Mouse (Mus musculus) intestine, embryonic 16.5 days (tissue): ENCODE results near the gene Olfr1215. TPM values are rescaled to one million over a fixed set of nuclear protein-coding genes. Genes with fewer than 3 reads are reported as not detected.
"Not testable (repeated sequence)": the region's sequence is repeated elsewhere in the genome, so short reads cannot be mapped to it uniquely, and the experiment has no call there.

ENCODE experiments used
- ATAC-seq: fragments of 200-750 bp; cut with Nextera tagmentation; 2 replicates; pipeline ENCODE4 v1.8.0; 2017; ENCODE audit warnings: moderate TSS enrichment, moderate library complexity
- H3K27ac ChIP-seq: fragments of 300-500 bp; sonication (generic); 2 replicates; pipeline ENCODE4 v1.5.1; 2014; ENCODE audit warnings: mild to moderate bottlenecking, low read length
- H3K27me3 ChIP-seq: fragments of 300-500 bp; sonication (generic); replicated peaks from 2 replicates; pipeline ENCODE4 v1.6.1; 2014; ENCODE audit warnings: low read length, control low read depth, mixed read lengths; ENCODE audit not compliant: control insufficient read depth, insufficient read depth
- H3K36me3 ChIP-seq: fragments of 300-500 bp; sonication (generic); 2 replicates; pipeline ENCODE4 v1.6.1; 2014; ENCODE audit warnings: low read length, control low read depth; ENCODE audit not compliant: control insufficient read depth, insufficient read depth
- H3K4me1 ChIP-seq: fragments of 300-500 bp; sonication (generic); 2 replicates; pipeline ENCODE4 v1.6.1; 2014; ENCODE audit warnings: low read length, control low read depth, mixed read lengths; ENCODE audit not compliant: control insufficient read depth, insufficient read depth
- H3K4me2 ChIP-seq: fragments of 300-500 bp; sonication (generic); 2 replicates; pipeline ENCODE4 v1.6.1; 2014; ENCODE audit warnings: low read depth, low read length, control low read depth
- H3K4me3 ChIP-seq: fragments of 300-500 bp; sonication (generic); 2 replicates; pipeline ENCODE4 v1.5.1; 2014; ENCODE audit warnings: mild to moderate bottlenecking, low read length
- H3K9ac ChIP-seq: fragments of 300-500 bp; sonication (generic); 2 replicates; pipeline ENCODE4 v1.6.1; 2014; ENCODE audit warnings: low read depth, low read length
- H3K9me3 ChIP-seq: fragments of 300-500 bp; sonication (generic); 2 replicates; pipeline ENCODE4 v1.6.1; 2016; ENCODE audit warnings: low read length, control low read depth; ENCODE audit not compliant: control insufficient read depth
- WGBS: fragments of 180-500 bp; shearing (Covaris S2); extraction: QIAGEN DNeasy Blood & Tissue Kit; methylation state at CpG from one replicate; pipeline ENCODE4 v1.1.7; 2014; 5-methylcytosine and 5-hydroxymethylcytosine counted together
- polyA plus RNA-seq: library from polyadenylated mRNA; unstranded; fragments of >200 nt; fragmentation: Nextera tagmentation; extraction: Ambion mirVana; gene quantifications from 2 replicates; pipeline ENCODE4 v1.2.1, GENCODE M21; 2015

The Olfr1215 gene
- not detected in 2 replicates for polyA plus RNA-seq

DNA sequence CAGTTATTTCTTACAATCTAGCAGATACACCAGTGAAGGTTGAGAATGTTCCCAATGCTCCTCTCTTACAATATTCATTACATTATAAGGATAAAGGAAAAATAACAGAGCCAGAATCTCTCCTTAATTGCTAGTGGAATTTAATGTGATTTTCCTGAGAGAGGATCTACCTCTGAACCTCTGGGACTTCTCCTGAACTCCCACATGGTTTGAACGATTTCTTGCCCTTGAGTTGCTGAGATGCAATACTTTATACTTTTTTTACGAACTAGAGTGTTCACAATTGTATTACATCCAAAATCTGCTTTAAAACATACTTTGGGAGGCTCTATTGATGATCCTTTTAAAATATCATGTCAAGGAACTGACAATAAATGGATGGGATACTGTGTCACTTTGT, at the start of gene Olfr1215:
TSS of gene Olfr1215 (minus strand) at position 101 of the 400 bp plus-strand sequence.
- no peaks in the 10 kb centered on the region for H3K36me3 ChIP-seq
- H3K4me1 ChIP-seq, result no peaks in the 10 kb centered on the region
- H3K4me2 ChIP-seq, result no peak within 1 kb of the TSS
- H3K9me3 ChIP-seq, result no peaks in the 10 kb centered on the region
- WGBS, result 74% methylated on average over 2 of the region's 2 CpGs
- no peak within 1 kb of the TSS for H3K9ac ChIP-seq
- no peak within 1 kb of the TSS for H3K4me3 ChIP-seq
- H3K27ac ChIP-seq, result no peak within 1 kb of the TSS
- ATAC-seq, result no peak
- H3K27me3 ChIP-seq, result no peaks in the 10 kb centered on the region

DNA sequence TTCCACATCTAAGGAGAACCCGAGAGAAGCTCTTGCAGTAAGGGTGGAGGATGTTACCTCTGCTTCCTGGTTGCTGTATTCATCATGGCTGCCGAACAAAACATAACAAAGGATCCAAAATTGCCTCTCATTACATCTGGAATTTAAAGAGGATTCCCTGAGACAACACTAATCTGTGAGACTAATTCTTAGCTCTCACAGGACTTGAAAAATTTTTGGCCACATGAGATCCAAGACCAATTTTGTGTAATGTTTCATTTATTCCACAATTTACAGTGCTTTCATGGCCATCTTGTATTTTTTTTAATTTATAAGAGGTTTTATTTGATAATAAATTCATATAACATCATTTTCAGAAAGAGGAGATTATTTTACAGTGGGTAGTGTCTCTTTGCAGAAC, 25.2 kb upstream of the Olfr1215 start, which contains the start of gene Olfr1217:
TSS of gene Olfr1217 (minus strand) at position 101 of the 400 bp plus-strand sequence.
- H3K9ac ChIP-seq, result no peak within 1 kb of the TSS
- 65% methylated on average over 2 of the region's 2 CpGs for WGBS
- H3K27me3 ChIP-seq, result no peaks in the 10 kb centered on the region
- no peak within 1 kb of the TSS for H3K4me2 ChIP-seq
- H3K36me3 ChIP-seq, result no peaks in the 10 kb centered on the region
- no peak for ATAC-seq
- no peak within 1 kb of the TSS for H3K4me3 ChIP-seq
- no peaks in the 10 kb centered on the region for H3K4me1 ChIP-seq
- no peak within 1 kb of the TSS for H3K27ac ChIP-seq
- no peaks in the 10 kb centered on the region for H3K9me3 ChIP-seq

DNA sequence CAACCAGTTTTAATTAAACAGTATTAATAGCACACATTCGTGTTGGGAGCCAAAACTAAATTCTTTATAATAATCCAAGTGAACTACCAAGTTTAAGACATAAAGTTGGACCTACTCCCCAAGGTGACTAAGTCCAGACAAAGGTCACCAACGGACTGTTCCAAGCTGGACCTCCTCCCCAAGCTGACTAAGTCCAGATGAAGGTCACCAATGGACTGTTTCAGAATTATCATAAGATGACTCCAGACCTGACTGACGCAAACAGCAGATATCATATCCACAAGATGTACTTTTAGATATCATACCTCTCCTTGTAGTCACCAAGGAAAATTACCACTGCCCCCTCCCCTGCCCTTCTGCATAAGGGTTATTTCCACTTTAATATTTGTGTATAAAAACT, 14.7 kb upstream of the Olfr1215 start:
- not testable (repeated sequence) for H3K9me3 ChIP-seq, H3K4me3 ChIP-seq, ATAC-seq, H3K27ac ChIP-seq, H3K27me3 ChIP-seq, H3K36me3 ChIP-seq, H3K9ac ChIP-seq, H3K4me2 ChIP-seq, H3K4me1 ChIP-seq
- WGBS, result 70% methylated on average over 3 of the region's 3 CpGs

DNA sequence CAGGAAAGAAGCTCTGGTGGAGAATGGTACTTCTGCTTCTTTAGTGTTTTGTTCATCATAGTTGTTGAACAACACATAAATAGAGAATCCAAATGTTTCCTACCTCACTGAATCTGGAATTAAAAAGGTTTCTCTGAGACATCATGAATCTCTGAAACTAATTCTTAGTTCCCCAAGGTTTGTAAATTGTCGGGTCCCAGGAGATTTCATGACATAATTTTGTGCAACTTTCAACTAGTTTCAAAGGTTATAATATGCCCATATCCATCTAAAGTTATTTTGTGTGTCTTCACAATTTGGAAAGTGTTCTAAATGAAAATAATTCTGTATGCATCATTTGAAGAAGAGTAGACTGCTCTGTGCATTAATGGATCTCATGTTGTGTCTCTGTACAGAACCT, 11.5 kb upstream of the Olfr1215 start, which contains the start of gene Olfr1216:
TSS of gene Olfr1216 (minus strand) at position 101 of the 400 bp plus-strand sequence.
- no peak for ATAC-seq
- Histone ChIP-seq H3K27me3 (no peaks in the 10 kb centered on the region), H3K4me1 (no peaks in the 10 kb centered on the region), H3K27ac (no peak within 1 kb of the TSS), H3K9me3 (no peaks in the 10 kb centered on the region), H3K4me2 (no peak within 1 kb of the TSS), H3K36me3 (no peaks in the 10 kb centered on the region), H3K4me3 (no peak within 1 kb of the TSS), H3K9ac (no peak within 1 kb of the TSS)
- 73% methylated on average over 1 of the region's 1 CpGs for WGBS

DNA sequence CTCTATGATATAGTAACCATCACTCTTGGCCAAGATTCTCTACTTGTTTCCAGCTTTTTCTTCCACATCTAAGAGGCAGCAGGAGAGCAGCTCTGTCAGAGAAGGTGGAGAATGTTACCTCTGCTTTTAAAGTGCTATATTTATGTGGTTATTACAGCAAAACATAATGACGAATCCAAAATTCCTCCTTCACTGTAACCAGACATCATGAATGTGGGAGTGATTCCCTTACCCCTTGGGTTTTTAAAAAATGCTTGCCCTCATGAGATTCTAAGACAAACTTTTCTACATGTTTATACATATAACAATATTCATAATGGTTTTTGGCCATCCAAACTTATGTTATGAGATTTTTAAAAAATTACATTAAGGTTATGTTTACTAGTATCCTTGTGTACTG, 14.2 kb downstream of the Olfr1215 start, which contains the start of gene Olfr1214:
TSS of gene Olfr1214 (minus strand) at position 101 of the 400 bp plus-strand sequence.
- Histone ChIP-seq H3K9ac (no peak within 1 kb of the TSS), H3K36me3 (no peaks in the 10 kb centered on the region), H3K9me3 (no peaks in the 10 kb centered on the region), H3K27ac (no peak within 1 kb of the TSS), H3K4me3 (no peak within 1 kb of the TSS), H3K4me1 (no peaks in the 10 kb centered on the region), H3K4me2 (no peak within 1 kb of the TSS), H3K27me3 (no peaks in the 10 kb centered on the region)
- WGBS, result 78% methylated on average over 1 of the region's 1 CpGs
- ATAC-seq, result no peak

DNA sequence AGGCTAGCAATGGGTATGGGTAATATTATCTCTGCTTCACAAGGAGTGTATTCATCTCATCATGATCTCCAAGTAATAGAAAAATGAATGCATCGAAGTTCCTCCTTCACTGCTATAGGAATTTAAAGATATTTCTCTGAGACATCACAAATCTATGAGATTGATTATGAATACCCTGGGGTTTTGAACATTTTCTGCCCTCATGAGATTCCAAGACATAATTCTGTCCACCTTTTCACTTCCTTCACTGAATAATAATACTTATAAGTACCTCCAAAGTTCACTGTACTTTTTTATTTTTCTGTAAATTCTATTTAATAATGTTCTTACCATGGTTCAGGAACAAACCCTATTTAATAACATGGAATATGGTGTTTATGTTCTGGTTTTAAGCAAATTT, 26.6 kb downstream of the Olfr1215 start, which contains the start of gene Gm13762:
TSS of gene Gm13762 (minus strand) at position 101 of the 400 bp plus-strand sequence.
- Histone ChIP-seq H3K4me3 (no peak within 1 kb of the TSS), H3K9ac (no peak within 1 kb of the TSS), H3K36me3 (no peaks in the 10 kb centered on the region), H3K27ac (no peak within 1 kb of the TSS), H3K27me3 (no peaks in the 10 kb centered on the region), H3K4me1 (no peaks in the 10 kb centered on the region), H3K4me2 (no peak within 1 kb of the TSS), H3K9me3 (no peaks in the 10 kb centered on the region)
- WGBS, result 91% methylated on average over 1 of the region's 1 CpGs
- no peak for ATAC-seq

DNA sequence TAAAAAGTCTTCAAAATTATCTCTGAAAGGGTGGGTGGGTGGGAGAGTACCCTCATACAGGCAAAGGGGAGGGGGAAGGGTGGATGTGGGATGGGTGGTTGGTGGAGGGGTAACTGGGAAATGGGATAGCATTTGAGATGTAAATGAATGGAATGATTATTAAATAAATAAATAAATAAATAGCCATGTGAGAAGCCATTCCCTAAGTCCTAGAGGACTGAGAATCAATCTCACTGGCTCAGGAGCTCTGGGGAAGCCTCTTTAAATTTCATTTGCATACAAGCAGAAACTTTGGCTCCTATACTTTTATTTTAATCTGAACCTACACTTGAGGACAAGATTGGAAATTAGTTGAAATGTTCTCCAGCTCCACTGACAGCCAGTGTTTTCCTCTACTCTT, 53.1 kb downstream of the Olfr1215 start, which contains the start of gene Olfr1212:
TSS of gene Olfr1212 (plus strand) at position 301 of the 400 bp plus-strand sequence.
- Histone ChIP-seq H3K4me3 (no peak within 1 kb of the TSS), H3K4me2 (no peak within 1 kb of the TSS), H3K9me3 (no peaks in the 10 kb centered on the region), H3K27ac (no peak within 1 kb of the TSS), H3K9ac (no peak within 1 kb of the TSS), H3K36me3 (no peaks in the 10 kb centered on the region), H3K27me3 (no peaks in the 10 kb centered on the region), H3K4me1 (no peaks in the 10 kb centered on the region)
- no peak for ATAC-seq

Other genes starting within 250 kb of the Olfr1215 start
- gene Olfr1199, start 246.5 kb downstream of the Olfr1215 start, polyA plus RNA-seq, result not detected in 2 replicates
- not detected in 2 replicates for gene Olfr1200, start 236.5 kb downstream of the Olfr1215 start, polyA plus RNA-seq
- gene Olfr1201, start 213.9 kb downstream of the Olfr1215 start, polyA plus RNA-seq, result not detected in 2 replicates
- not detected in 2 replicates for gene Olfr1202, start 192.5 kb downstream of the Olfr1215 start, polyA plus RNA-seq
- not detected in 2 replicates for gene Olfr1205, start 177.2 kb downstream of the Olfr1215 start, polyA plus RNA-seq
- not detected in 2 replicates for gene Olfr1204, start 157.7 kb downstream of the Olfr1215 start, polyA plus RNA-seq
- gene Olfr1206, start 143.7 kb downstream of the Olfr1215 start, polyA plus RNA-seq, result not detected in 2 replicates
- gene Olfr1208, start 104.7 kb downstream of the Olfr1215 start, polyA plus RNA-seq, result not detected in 2 replicates
- gene Olfr1209, start 91.8 kb downstream of the Olfr1215 start, polyA plus RNA-seq, result not detected in 2 replicates
- not detected in 2 replicates for gene Olfr1211, start 68.9 kb downstream of the Olfr1215 start, polyA plus RNA-seq
- not detected in 2 replicates for gene Olfr1212, start 53.0 kb downstream of the Olfr1215 start, polyA plus RNA-seq
- not detected in 2 replicates for gene Gm13762, start 26.7 kb downstream of the Olfr1215 start, polyA plus RNA-seq
- gene Olfr1214, start 14.3 kb downstream of the Olfr1215 start, polyA plus RNA-seq, result not detected in 2 replicates
- gene Olfr1216, start 11.4 kb upstream of the Olfr1215 start, polyA plus RNA-seq, result not detected in 2 replicates
- gene Olfr1217, start 25.1 kb upstream of the Olfr1215 start, polyA plus RNA-seq, result not detected in 2 replicates
- not detected in 2 replicates for gene Olfr1218, start 54.2 kb upstream of the Olfr1215 start, polyA plus RNA-seq
- not detected in 2 replicates for gene Olfr1219, start 76.5 kb upstream of the Olfr1215 start, polyA plus RNA-seq
- gene Olfr1220, start 99.9 kb upstream of the Olfr1215 start, polyA plus RNA-seq, result not detected in 2 replicates
- not detected in 2 replicates for gene Olfr1221, start 110.3 kb upstream of the Olfr1215 start, polyA plus RNA-seq
- gene Olfr1222, start 126.1 kb upstream of the Olfr1215 start, polyA plus RNA-seq, result not detected in 2 replicates
- gene Olfr1223, start 144.6 kb upstream of the Olfr1215 start, polyA plus RNA-seq, result not detected in 2 replicates
- not detected in 2 replicates for gene Olfr1224-ps1, start 157.1 kb upstream of the Olfr1215 start, polyA plus RNA-seq
- gene Olfr1225, start 167.7 kb upstream of the Olfr1215 start, polyA plus RNA-seq, result not detected in 2 replicates
- not detected in 2 replicates for gene Olfr1226, start 193.1 kb upstream of the Olfr1215 start, polyA plus RNA-seq
- gene Olfr1228, start 247.1 kb upstream of the Olfr1215 start, polyA plus RNA-seq, result not detected in 2 replicates